Mouse (Mus musculus): ENCODE data around the gene Hhip. TPM values are rescaled to one million over a fixed set of nuclear protein-coding genes. Genes with fewer than 3 reads are reported as not detected.
"Not testable (repeated sequence)": the region's sequence is repeated elsewhere in the genome, so short reads cannot be mapped to it uniquely, and the experiment has no call there.

Gene Hhip
- polyA plus RNA-seq, 1 experiment from 2014 or later = 0.46 TPM

GRCm38 (mm10) chr8:79991420-79991819 is 66.4 kb downstream of the Hhip start:
- not testable (repeated sequence) for H3K27me3 ChIP-seq (ENCODE audit: control insufficient read depth, insufficient read depth, low read length); ATAC-seq (ENCODE audit: insufficient number of reproducible peaks, insufficient read depth, low FRiP score, low read depth); H3K36me3 ChIP-seq (ENCODE audit: control insufficient read depth, insufficient read depth, low read length); H3K4me2 ChIP-seq (ENCODE audit: low read length); H3K9me3 ChIP-seq (ENCODE audit: control insufficient read depth, low read length); H3K4me3 ChIP-seq (ENCODE audit: control insufficient read depth in 1 of 2, insufficient read depth in 1 of 2, low read depth in 1 of 2, low read length in 2 of 2); H3K9ac ChIP-seq (ENCODE audit: low read length); H3K4me1 ChIP-seq (ENCODE audit: control insufficient read depth in 2 of 2, insufficient read depth in 2 of 2, low read length in 2 of 2); H3K27ac ChIP-seq (replicated peaks in 1 of 2; ENCODE audit: control insufficient read depth in 1 of 2, insufficient read depth in 1 of 2, low read depth in 2 of 2, low read length in 2 of 2)
- 92% methylated on average over 1 of the region's 2 CpGs for WGBS

GRCm38 (mm10) chr8:79984946-79985345 is 72.9 kb downstream of the Hhip start:
- no peaks in the 10 kb centered on the region for H3K27me3 ChIP-seq (ENCODE audit: control insufficient read depth, insufficient read depth, low read length)
- no peak overlapping the region for H3K4me3 ChIP-seq (ENCODE audit: control insufficient read depth in 1 of 2, insufficient read depth in 1 of 2, low read depth in 1 of 2, low read length in 2 of 2)
- H3K9me3 ChIP-seq (ENCODE audit: control insufficient read depth, low read length) = no peaks in the 10 kb centered on the region
- WGBS = 56% methylated on average over 2 of the region's 2 CpGs
- H3K4me2 ChIP-seq (ENCODE audit: low read length) = no peak overlapping the region
- no peak overlapping the region for H3K9ac ChIP-seq (ENCODE audit: low read length)
- no peak overlapping the region for H3K27ac ChIP-seq (replicated peaks in 1 of 2; ENCODE audit: control insufficient read depth in 1 of 2, insufficient read depth in 1 of 2, low read depth in 2 of 2, low read length in 2 of 2)
- no peak for ATAC-seq (ENCODE audit: insufficient number of reproducible peaks, insufficient read depth, low FRiP score, low read depth)
- no peaks in the 10 kb centered on the region for H3K36me3 ChIP-seq (ENCODE audit: control insufficient read depth, insufficient read depth, low read length)
- no peaks in the 10 kb centered on the region for H3K4me1 ChIP-seq (ENCODE audit: control insufficient read depth in 2 of 2, insufficient read depth in 2 of 2, low read length in 2 of 2)

GRCm38 (mm10) chr8:79982144-79982543 is 75.7 kb downstream of the Hhip start:
- no peaks in the 10 kb centered on the region for H3K36me3 ChIP-seq (ENCODE audit: control insufficient read depth, insufficient read depth, low read length)
- ATAC-seq (ENCODE audit: insufficient number of reproducible peaks, insufficient read depth, low FRiP score, low read depth) = no peak
- H3K4me2 ChIP-seq (ENCODE audit: low read length) = no peak overlapping the region
- H3K4me3 ChIP-seq (ENCODE audit: control insufficient read depth in 1 of 2, insufficient read depth in 1 of 2, low read depth in 1 of 2, low read length in 2 of 2) = no peak overlapping the region
- WGBS = 65% methylated on average over 4 of the region's 4 CpGs
- H3K9me3 ChIP-seq (ENCODE audit: control insufficient read depth, low read length) = no peaks in the 10 kb centered on the region
- no peaks in the 10 kb centered on the region for H3K27me3 ChIP-seq (ENCODE audit: control insufficient read depth, insufficient read depth, low read length)
- H3K9ac ChIP-seq (ENCODE audit: low read length) = no peak overlapping the region
- H3K4me1 ChIP-seq (ENCODE audit: control insufficient read depth in 2 of 2, insufficient read depth in 2 of 2, low read length in 2 of 2) = no peaks in the 10 kb centered on the region
- no peak overlapping the region for H3K27ac ChIP-seq (replicated peaks in 1 of 2; ENCODE audit: control insufficient read depth in 1 of 2, insufficient read depth in 1 of 2, low read depth in 2 of 2, low read length in 2 of 2)

- no peak overlapping the region for H3K27ac ChIP-seq (replicated peaks in 1 of 2; ENCODE audit: control insufficient read depth in 1 of 2, insufficient read depth in 1 of 2, low read depth in 2 of 2, low read length in 2 of 2)
- no peaks in the 10 kb centered on the region for H3K36me3 ChIP-seq (ENCODE audit: control insufficient read depth, insufficient read depth, low read length)
- no peak overlapping the region for H3K4me2 ChIP-seq (ENCODE audit: low read length)
- no peak overlapping the region for H3K9ac ChIP-seq (ENCODE audit: low read length)
- WGBS = 71% methylated on average over 6 of the region's 6 CpGs
- H3K9me3 ChIP-seq (ENCODE audit: control insufficient read depth, low read length) = no peaks in the 10 kb centered on the region
- no peak for ATAC-seq (ENCODE audit: insufficient number of reproducible peaks, insufficient read depth, low FRiP score, low read depth)
- no peak overlapping the region for H3K4me3 ChIP-seq (ENCODE audit: control insufficient read depth in 1 of 2, insufficient read depth in 1 of 2, low read depth in 1 of 2, low read length in 2 of 2)
- H3K4me1 ChIP-seq (ENCODE audit: control insufficient read depth in 2 of 2, insufficient read depth in 2 of 2, low read length in 2 of 2) = no peaks in the 10 kb centered on the region
- no peaks in the 10 kb centered on the region for H3K27me3 ChIP-seq (ENCODE audit: control insufficient read depth, insufficient read depth, low read length)
Observed at GRCm38 (mm10) chr8:79966159-79966558, 91.6 kb downstream of the Hhip start.

- Histone ChIP-seq H3K27ac (replicated peaks in 1 of 2; ENCODE audit: control insufficient read depth in 1 of 2, insufficient read depth in 1 of 2, low read depth in 2 of 2, low read length in 2 of 2) (no peak overlapping the region), H3K27me3 (ENCODE audit: control insufficient read depth, insufficient read depth, low read length) (no peaks in the 10 kb centered on the region), H3K9ac (ENCODE audit: low read length) (no peak overlapping the region), H3K9me3 (ENCODE audit: control insufficient read depth, low read length) (no peaks in the 10 kb centered on the region), H3K4me3 (ENCODE audit: control insufficient read depth in 1 of 2, insufficient read depth in 1 of 2, low read depth in 1 of 2, low read length in 2 of 2) (no peak overlapping the region), H3K36me3 (ENCODE audit: control insufficient read depth, insufficient read depth, low read length) (no peaks in the 10 kb centered on the region), H3K4me1 (ENCODE audit: control insufficient read depth in 2 of 2, insufficient read depth in 2 of 2, low read length in 2 of 2) (no peaks in the 10 kb centered on the region), H3K4me2 (ENCODE audit: low read length) (no peak overlapping the region)
- ATAC-seq (ENCODE audit: insufficient number of reproducible peaks, insufficient read depth, low FRiP score, low read depth) = no peak
- 41% methylated on average over 3 of the region's 3 CpGs for WGBS
Observed at GRCm38 (mm10) chr8:79952857-79953256, 104.9 kb downstream of the Hhip start.

GRCm38 (mm10) chr8:79950376-79950775 is 107.4 kb downstream of the Hhip start:
- Histone ChIP-seq H3K4me2 (ENCODE audit: low read length) (no peak overlapping the region), H3K9me3 (ENCODE audit: control insufficient read depth, low read length) (no peaks in the 10 kb centered on the region), H3K9ac (ENCODE audit: low read length) (no peak overlapping the region), H3K27me3 (ENCODE audit: control insufficient read depth, insufficient read depth, low read length) (no peaks in the 10 kb centered on the region), H3K36me3 (ENCODE audit: control insufficient read depth, insufficient read depth, low read length) (no peaks in the 10 kb centered on the region), H3K27ac (replicated peaks in 1 of 2; ENCODE audit: control insufficient read depth in 1 of 2, insufficient read depth in 1 of 2, low read depth in 2 of 2, low read length in 2 of 2) (no peak overlapping the region), H3K4me3 (ENCODE audit: control insufficient read depth in 1 of 2, insufficient read depth in 1 of 2, low read depth in 1 of 2, low read length in 2 of 2) (no peak overlapping the region), H3K4me1 (ENCODE audit: control insufficient read depth in 2 of 2, insufficient read depth in 2 of 2, low read length in 2 of 2) (no peaks in the 10 kb centered on the region)
- no peak for ATAC-seq (ENCODE audit: insufficient number of reproducible peaks, insufficient read depth, low FRiP score, low read depth)
- WGBS = 48% methylated on average over 3 of the region's 3 CpGs

- H3K4me1 ChIP-seq (ENCODE audit: control insufficient read depth in 2 of 2, insufficient read depth in 2 of 2, low read length in 2 of 2) = no peaks in the 10 kb centered on the region
- H3K4me3 ChIP-seq (ENCODE audit: control insufficient read depth in 1 of 2, insufficient read depth in 1 of 2, low read depth in 1 of 2, low read length in 2 of 2) = no peak overlapping the region
- no peak for ATAC-seq (ENCODE audit: insufficient number of reproducible peaks, insufficient read depth, low FRiP score, low read depth)
- H3K4me2 ChIP-seq (ENCODE audit: low read length) = no peak overlapping the region
- H3K9me3 ChIP-seq (ENCODE audit: control insufficient read depth, low read length) = no peaks in the 10 kb centered on the region
- H3K27ac ChIP-seq (replicated peaks in 1 of 2; ENCODE audit: control insufficient read depth in 1 of 2, insufficient read depth in 1 of 2, low read depth in 2 of 2, low read length in 2 of 2) = no peak overlapping the region
- H3K9ac ChIP-seq (ENCODE audit: low read length) = no peak overlapping the region
- WGBS = 74% methylated on average over 9 of the region's 9 CpGs
- no peaks in the 10 kb centered on the region for H3K36me3 ChIP-seq (ENCODE audit: control insufficient read depth, insufficient read depth, low read length)
- H3K27me3 ChIP-seq (ENCODE audit: control insufficient read depth, insufficient read depth, low read length) = no peaks in the 10 kb centered on the region
Observed at GRCm38 (mm10) chr8:79945501-79946076, 112.2 kb downstream of the Hhip start.

GRCm38 (mm10) chr8:79941070-79941469 is 116.7 kb downstream of the Hhip start:
- Histone ChIP-seq H3K27me3 (ENCODE audit: control insufficient read depth, insufficient read depth, low read length) (no peaks in the 10 kb centered on the region), H3K27ac (replicated peaks in 1 of 2; ENCODE audit: control insufficient read depth in 1 of 2, insufficient read depth in 1 of 2, low read depth in 2 of 2, low read length in 2 of 2) (no peak overlapping the region), H3K4me3 (ENCODE audit: control insufficient read depth in 1 of 2, insufficient read depth in 1 of 2, low read depth in 1 of 2, low read length in 2 of 2) (no peak overlapping the region), H3K4me2 (ENCODE audit: low read length) (no peak overlapping the region), H3K9ac (ENCODE audit: low read length) (no peak overlapping the region), H3K9me3 (ENCODE audit: control insufficient read depth, low read length) (no peaks in the 10 kb centered on the region), H3K4me1 (ENCODE audit: control insufficient read depth in 2 of 2, insufficient read depth in 2 of 2, low read length in 2 of 2) (no peaks in the 10 kb centered on the region), H3K36me3 (ENCODE audit: control insufficient read depth, insufficient read depth, low read length) (no peaks in the 10 kb centered on the region)
- no peak for ATAC-seq (ENCODE audit: insufficient number of reproducible peaks, insufficient read depth, low FRiP score, low read depth)
- 86% methylated on average over 5 of the region's 5 CpGs for WGBS
